ENCODE assay signal across 31 mouse cellular contexts in the genomic region with DNA sequence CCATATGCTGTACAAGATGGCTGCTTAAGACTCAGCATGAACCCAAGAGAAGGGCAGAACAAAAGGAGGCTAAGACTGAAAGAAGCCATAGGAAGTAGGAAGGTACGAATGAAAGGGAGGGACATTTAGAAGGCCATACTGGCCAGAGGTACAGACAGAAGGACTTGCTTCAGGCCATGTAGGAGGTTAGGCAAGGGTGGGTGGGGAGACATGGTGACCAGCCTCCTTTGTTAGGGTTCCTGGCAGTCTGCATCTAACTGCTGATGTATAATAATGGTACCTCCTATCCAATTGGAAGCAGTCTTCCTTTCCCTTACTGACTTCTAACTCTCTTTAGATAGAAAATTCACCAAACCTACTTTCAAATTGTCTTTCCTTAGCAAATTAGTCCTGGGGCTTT.
"Had no signal": no experiment of that assay in that cellular context is flagged by ENCODE, and none has a peak within 500 bp of the region (broad histone marks: within the 10 kb centered on the region; RNA-seq: fewer than 3 reads in every experiment).

No protein-coding gene starts in this region.

- H3K4me2 ChIP-seq: limb, embryonic 12.5 days; limb, embryonic 13.5 days; limb, embryonic 15.5 days; liver, embryonic 11.5 days; liver, embryonic 12.5 days; liver, embryonic 13.5 days; liver, embryonic 15.5 days; lung, embryonic 14.5 days; lung, embryonic 15.5 days; midbrain, embryonic 12.5 days; midbrain, embryonic 13.5 days; neural tube, embryonic 12.5 days; neural tube, embryonic 13.5 days had no signal

- DNase-seq: left cerebral cortex, postnatal 4 days; liver; liver, embryonic 13.5 days; liver, postnatal 0 days; lung, adult 18-20 months; lung, adult 2 months; lung, postnatal 10 days; lung, postnatal 14 days; lung, postnatal 36 days; lung, postnatal 4 days; midbrain, embryonic 14.5 days had no signal

- ATAC-seq: liver, embryonic 12.5 days; liver, postnatal 0 days; lung, postnatal 0 days; midbrain, embryonic 13.5 days; midbrain, embryonic 16.5 days had no signal

- H3K9ac ChIP-seq: limb, embryonic 12.5 days; limb, embryonic 13.5 days; limb, embryonic 15.5 days; liver, embryonic 12.5 days; liver, embryonic 13.5 days; liver, embryonic 14.5 days; liver, embryonic 15.5 days; liver, postnatal 0 days; lung, embryonic 14.5 days; lung, embryonic 15.5 days; midbrain, embryonic 12.5 days; midbrain, embryonic 13.5 days; neural tube, embryonic 12.5 days; neural tube, embryonic 13.5 days had no signal

- H3K27ac ChIP-seq: limb, embryonic 10.5 days; limb, embryonic 12.5 days; limb, embryonic 13.5 days; limb, embryonic 15.5 days; liver, embryonic 12.5 days; liver, embryonic 13.5 days; liver, embryonic 14.5 days; liver, embryonic 15.5 days; lung, embryonic 15.5 days; macrophage; midbrain, embryonic 10.5 days; midbrain, embryonic 12.5 days; midbrain, embryonic 13.5 days; neural tube, embryonic 12.5 days; neural tube, embryonic 13.5 days had no signal

- H3K4me3 ChIP-seq: limb, embryonic 10.5 days; limb, embryonic 12.5 days; limb, embryonic 13.5 days; limb, embryonic 15.5 days; liver, embryonic 12.5 days; liver, embryonic 13.5 days; liver, embryonic 15.5 days; lung, embryonic 15.5 days; megakaryocyte, embryonic 14.5 days; midbrain, embryonic 10.5 days; midbrain, embryonic 12.5 days; midbrain, embryonic 13.5 days; myocyte; neural tube, embryonic 12.5 days; neural tube, embryonic 13.5 days had no signal

- H3K27me3 ChIP-seq: limb, embryonic 15.5 days; liver, embryonic 12.5 days; liver, embryonic 13.5 days; liver, embryonic 15.5 days; megakaryocyte, embryonic 14.5 days; midbrain, embryonic 12.5 days; midbrain, embryonic 13.5 days; neural tube, embryonic 12.5 days; neural tube, embryonic 13.5 days had no signal

- H3K9me3 ChIP-seq: limb, embryonic 10.5 days; limb, embryonic 12.5 days; limb, embryonic 13.5 days; limb, embryonic 15.5 days; liver, embryonic 12.5 days; liver, embryonic 13.5 days; liver, embryonic 15.5 days; lung, embryonic 15.5 days; megakaryocyte, embryonic 14.5 days; midbrain, embryonic 10.5 days; midbrain, embryonic 12.5 days; midbrain, embryonic 13.5 days; neural tube, embryonic 12.5 days; neural tube, embryonic 13.5 days had no signal

- H3K4me1 ChIP-seq: limb, embryonic 15.5 days; liver, embryonic 12.5 days; liver, embryonic 13.5 days; liver, embryonic 15.5 days; lung, embryonic 15.5 days; midbrain, embryonic 12.5 days; midbrain, embryonic 13.5 days; neural tube, embryonic 12.5 days had no signal

- H3K36me3 ChIP-seq: limb, embryonic 10.5 days; limb, embryonic 12.5 days; limb, embryonic 13.5 days; limb, embryonic 15.5 days; liver, embryonic 12.5 days; liver, embryonic 13.5 days; liver, embryonic 15.5 days; lung, embryonic 15.5 days; midbrain, embryonic 10.5 days; midbrain, embryonic 12.5 days; midbrain, embryonic 13.5 days; neural tube, embryonic 12.5 days; neural tube, embryonic 13.5 days had no signal
